Mouse (Mus musculus): ENCODE measurements around the gene Dcdc2b.

GRCm38 (mm10) chr4:129626035-129626434 is 12.0 kb upstream of the Dcdc2b start:
- TF ChIP-seq CTCF (conservative IDR thresholded peaks at IDR 0.05; ENCODE audit: low read length) (no peak), NANOG (IDR thresholded peaks at IDR 0.05; ENCODE audit: borderline replicate concordance, low read length) (no peak), POU5F1 (IDR thresholded peaks at IDR 0.05; ENCODE audit: borderline replicate concordance, low read length) (no peak)

All from E14TG2a.4 (cell line).